Mouse (Mus musculus) kidney, embryonic 14.5 days (tissue): ENCODE results near the gene Spaca6. TPM values are rescaled to one million over a fixed set of nuclear protein-coding genes. Genes with fewer than 3 reads are reported as not detected.

ENCODE experiments used
- ATAC-seq: fragments of 200-750 bp; cut with Nextera tagmentation; 2 replicates; pipeline ENCODE4 v1.8.0; 2017; ENCODE audit warnings: moderate number of reproducible peaks, mild to moderate bottlenecking, moderate TSS enrichment, moderate library complexity; ENCODE audit not compliant: low FRiP score, low TSS enrichment
- H3K27ac ChIP-seq: fragments of 300-500 bp; sonication (generic); 2 replicates; pipeline ENCODE4 v1.5.1; 2014; ENCODE audit warnings: low read depth, mild to moderate bottlenecking, low read length, moderate library complexity, mixed read lengths
- H3K27me3 ChIP-seq: fragments of 300-500 bp; sonication (generic); 2 replicates; pipeline ENCODE4 v1.6.1; 2014; ENCODE audit warnings: mild to moderate bottlenecking, low read length; ENCODE audit not compliant: control insufficient read depth, insufficient read depth
- H3K36me3 ChIP-seq: fragments of 300-500 bp; sonication (generic); 2 replicates; pipeline ENCODE4 v1.6.1; 2014; ENCODE audit warnings: low read length, mixed read lengths; ENCODE audit not compliant: control insufficient read depth, insufficient read depth
- H3K4me1 ChIP-seq: fragments of 300-500 bp; sonication (generic); 2 replicates; pipeline ENCODE4 v1.6.1; 2014; ENCODE audit warnings: low read length, mixed read lengths; ENCODE audit not compliant: control insufficient read depth, insufficient read depth
- H3K4me2 ChIP-seq: fragments of 300-500 bp; sonication (generic); replicated peaks from 2 replicates; pipeline ENCODE4 v1.6.1; 2014; ENCODE audit warnings: low read depth, mild to moderate bottlenecking, low read length
- H3K4me3 ChIP-seq: fragments of 300-500 bp; sonication (generic); 2 replicates; pipeline ENCODE4 v1.5.1; 2014; ENCODE audit warnings: mild to moderate bottlenecking, low read length
- H3K9ac ChIP-seq: fragments of 300-500 bp; sonication (generic); 2 replicates; pipeline ENCODE4 v1.6.1; 2014; ENCODE audit warnings: low read depth, mild to moderate bottlenecking, low read length, moderate library complexity
- H3K9me3 ChIP-seq: fragments of 300-500 bp; sonication (generic); 2 replicates; pipeline ENCODE4 v1.6.1; 2016; ENCODE audit warnings: low read length; ENCODE audit not compliant: control insufficient read depth
- WGBS: fragments of 180-500 bp; shearing (Covaris S2); extraction: QIAGEN DNeasy Blood & Tissue Kit; methylation state at CpG from one replicate; pipeline ENCODE4 v1.1.7; 2014; 5-methylcytosine and 5-hydroxymethylcytosine counted together
- polyA plus RNA-seq: library from polyadenylated mRNA; unstranded; fragments of >200 nt; fragmentation: Nextera tagmentation; extraction: Ambion mirVana; gene quantifications from 2 replicates; pipeline ENCODE4 v1.2.1, GENCODE M21; 2014

Spaca6 gene
- polyA plus RNA-seq, 1 experiment from 2014 or later, result 32.8 TPM

GRCm38 (mm10) chr17:17828191-17828981, 1.4 kb downstream of the Spaca6 start:
- H3K4me1 ChIP-seq, result peaks cover 33% of the 10 kb centered on the region
- H3K27me3 ChIP-seq, result no peaks in the 10 kb centered on the region
- peak overlapping the region; percentile 74 for H3K9ac ChIP-seq
- H3K36me3 ChIP-seq, result peaks cover 19% of the 10 kb centered on the region
- H3K9me3 ChIP-seq, result no peaks in the 10 kb centered on the region
- H3K4me3 ChIP-seq, result peak overlapping the region; percentile 80
- peak overlapping the region; percentile 99 for H3K27ac ChIP-seq
- WGBS, result 2% methylated on average over 12 of the region's 15 CpGs
- ATAC-seq, result peak; percentile 63
- H3K4me2 ChIP-seq, result peak overlapping the region; percentile 63

GRCm38 (mm10) chr17:17829052-17829785, 2.3 kb downstream of the Spaca6 start:
- no peak for ATAC-seq
- peak overlapping the region; percentile 80 for H3K4me3 ChIP-seq
- under 1% methylated on average over 6 of the region's 6 CpGs for WGBS
- H3K36me3 ChIP-seq, result peaks cover 26% of the 10 kb centered on the region
- H3K9me3 ChIP-seq, result no peaks in the 10 kb centered on the region
- peak overlapping the region; percentile 99 for H3K27ac ChIP-seq
- H3K27me3 ChIP-seq, result no peaks in the 10 kb centered on the region
- peaks cover 40% of the 10 kb centered on the region for H3K4me1 ChIP-seq
- peak overlapping the region; percentile 63 for H3K4me2 ChIP-seq
- peak overlapping the region; percentile 74; the same call in 1 of the 2 replicates for H3K9ac ChIP-seq

GRCm38 (mm10) chr17:17829816-17830535, 3.0 kb downstream of the Spaca6 start:
- no peaks in the 10 kb centered on the region for H3K27me3 ChIP-seq
- peak overlapping the region; percentile 74 for H3K9ac ChIP-seq
- WGBS, result 30% methylated on average over 16 of the region's 23 CpGs
- no peak for ATAC-seq
- peaks cover 48% of the 10 kb centered on the region for H3K4me1 ChIP-seq
- H3K4me2 ChIP-seq, result peak overlapping the region; percentile 63
- no peaks in the 10 kb centered on the region for H3K9me3 ChIP-seq
- peak overlapping the region; percentile 99; the same call in 1 of the 2 replicates for H3K27ac ChIP-seq
- H3K4me3 ChIP-seq, result peak overlapping the region; percentile 80
- H3K36me3 ChIP-seq, result peaks cover 28% of the 10 kb centered on the region

- peak overlapping the region; percentile 63 for H3K4me2 ChIP-seq
- H3K9ac ChIP-seq, result no peak overlapping the region
- peak overlapping the region; percentile 80; the same call in 1 of the 2 replicates for H3K4me3 ChIP-seq
- WGBS, result 42% methylated on average over 7 of the region's 7 CpGs
- peaks cover 31% of the 10 kb centered on the region for H3K36me3 ChIP-seq
- ATAC-seq, result no peak
- H3K27ac ChIP-seq, result no peak overlapping the region
- H3K9me3 ChIP-seq, result no peaks in the 10 kb centered on the region
- H3K27me3 ChIP-seq, result no peaks in the 10 kb centered on the region
- peaks cover 49% of the 10 kb centered on the region for H3K4me1 ChIP-seq
Observed at GRCm38 (mm10) chr17:17830731-17831130, 3.8 kb downstream of the Spaca6 start.

GRCm38 (mm10) chr17:17834896-17835295, 7.9 kb downstream of the Spaca6 start:
- Histone ChIP-seq H3K9me3 (no peaks in the 10 kb centered on the region), H3K36me3 (peaks cover 50% of the 10 kb centered on the region), H3K4me1 (peaks cover 53% of the 10 kb centered on the region), H3K9ac (no peak overlapping the region), H3K27me3 (no peaks in the 10 kb centered on the region), H3K4me2 (peak overlapping the region; percentile 12; the same call in 1 of the 2 replicates), H3K4me3 (no peak overlapping the region; the same call in 1 of the 2 replicates), H3K27ac (no peak overlapping the region)
- no peak for ATAC-seq
- 10% methylated on average over 1 of the region's 1 CpGs for WGBS

- Histone ChIP-seq H3K27ac (no peak overlapping the region), H3K36me3 (peaks cover 58% of the 10 kb centered on the region), H3K4me3 (no peak overlapping the region), H3K9me3 (no peaks in the 10 kb centered on the region), H3K4me1 (peaks cover 41% of the 10 kb centered on the region), H3K27me3 (no peaks in the 10 kb centered on the region), H3K4me2 (no peak overlapping the region), H3K9ac (no peak overlapping the region)
- 71% methylated on average over 5 of the region's 5 CpGs for WGBS
- no peak for ATAC-seq
Observed at GRCm38 (mm10) chr17:17836101-17836500, 9.1 kb downstream of the Spaca6 start.

GRCm38 (mm10) chr17:17837426-17837825, 10.5 kb downstream of the Spaca6 start:
- WGBS, result 4% methylated on average over 13 of the region's 13 CpGs
- Histone ChIP-seq H3K9ac (peak overlapping the region; percentile 50), H3K27ac (peak overlapping the region; percentile 85), H3K4me1 (peaks cover 29% of the 10 kb centered on the region), H3K27me3 (no peaks in the 10 kb centered on the region), H3K4me3 (peak overlapping the region; percentile 32), H3K36me3 (peaks cover 60% of the 10 kb centered on the region), H3K4me2 (peak overlapping the region; percentile 55), H3K9me3 (no peaks in the 10 kb centered on the region)
- 0 out of 2 replicates have a peak, but pooled peaks have one; percentile 0 for ATAC-seq

GRCm38 (mm10) chr17:17837919-17838701, 11.2 kb downstream of the Spaca6 start:
- no peaks in the 10 kb centered on the region for H3K9me3 ChIP-seq
- peak overlapping the region; percentile 50 for H3K9ac ChIP-seq
- peak overlapping the region; percentile 85 for H3K27ac ChIP-seq
- peak overlapping the region; percentile 32 for H3K4me3 ChIP-seq
- H3K4me1 ChIP-seq, result peaks cover 29% of the 10 kb centered on the region
- peak overlapping the region; percentile 55 for H3K4me2 ChIP-seq
- peaks cover 58% of the 10 kb centered on the region for H3K36me3 ChIP-seq
- WGBS, result 1% methylated on average over 42 of the region's 43 CpGs
- peak; percentile 98 for ATAC-seq
- no peaks in the 10 kb centered on the region for H3K27me3 ChIP-seq
